Mouse (Mus musculus): Measurements from ENCODE around the gene Pdzk1. TPM values are rescaled to one million over a fixed set of nuclear protein-coding genes. Genes with fewer than 3 reads are reported as not detected.

Gene Pdzk1
- 49.3 and 91.8 TPM in 2 replicates for polyA plus RNA-seq (2012; rRNA removed)

GRCm38 (mm10) chr3:96828984-96829383 lies at the start of gene Pdzk1, which contains the start of gene Cd160:
Gene Pdzk1, plus strand, starts transcription at chr3:96829284.
Gene Cd160, minus strand, starts transcription at chr3:96829351.
- no peak for DNase-seq (ENCODE audit: low read depth)

- DNase-seq (ENCODE audit: low read depth), result no peak
These were observed 46.8 kb upstream of the Pdzk1 start for GRCm38 (mm10) chr3:96782236-96782635.

GRCm38 (mm10) chr3:96787784-96788183 lies 41.3 kb upstream of the Pdzk1 start:
- DNase-seq (ENCODE audit: low read depth), result no peak

- no peak for DNase-seq (ENCODE audit: low read depth)
These were observed 40.6 kb upstream of the Pdzk1 start for GRCm38 (mm10) chr3:96788506-96788905.

- DNase-seq (ENCODE audit: low read depth), result no peak
These were observed 28.8 kb upstream of the Pdzk1 start for GRCm38 (mm10) chr3:96800254-96800653.

GRCm38 (mm10) chr3:96802214-96802613 lies 26.9 kb upstream of the Pdzk1 start:
- DNase-seq (ENCODE audit: low read depth), result no peak

GRCm38 (mm10) chr3:96808136-96808535 lies 20.9 kb upstream of the Pdzk1 start:
- no peak for DNase-seq (ENCODE audit: low read depth)

GRCm38 (mm10) chr3:96808651-96809050 lies 20.4 kb upstream of the Pdzk1 start:
- no peak for DNase-seq (ENCODE audit: low read depth)

GRCm38 (mm10) chr3:96811232-96811631 lies 17.9 kb upstream of the Pdzk1 start:
- no peak for DNase-seq (ENCODE audit: low read depth)

GRCm38 (mm10) chr3:96812395-96813091 lies 16.5 kb upstream of the Pdzk1 start:
- peak; percentile 23 for DNase-seq (ENCODE audit: low read depth)

GRCm38 (mm10) chr3:96813106-96813505 lies 16.0 kb upstream of the Pdzk1 start:
- DNase-seq (ENCODE audit: low read depth), result no peak

- DNase-seq (ENCODE audit: low read depth), result no peak
These were observed 15.4 kb upstream of the Pdzk1 start for GRCm38 (mm10) chr3:96813591-96814244.

- DNase-seq (ENCODE audit: low read depth), result no peak
These were observed 14.7 kb upstream of the Pdzk1 start for GRCm38 (mm10) chr3:96814342-96814741.

GRCm38 (mm10) chr3:96820116-96820915 lies 8.8 kb upstream of the Pdzk1 start:
- DNase-seq (ENCODE audit: low read depth), result peak; percentile 33

- no peak for DNase-seq (ENCODE audit: low read depth)
These were observed 7.5 kb upstream of the Pdzk1 start for GRCm38 (mm10) chr3:96821581-96821980.

- no peak for DNase-seq (ENCODE audit: low read depth)
These were observed 5.4 kb upstream of the Pdzk1 start for GRCm38 (mm10) chr3:96823701-96824100.

- no peak for DNase-seq (ENCODE audit: low read depth)
These were observed 4.5 kb upstream of the Pdzk1 start for GRCm38 (mm10) chr3:96824614-96825013.

GRCm38 (mm10) chr3:96825261-96825660 lies 3.8 kb upstream of the Pdzk1 start:
- DNase-seq (ENCODE audit: low read depth), result no peak

GRCm38 (mm10) chr3:96828308-96828864 lies 698 bp upstream of the Pdzk1 start:
- no peak for DNase-seq (ENCODE audit: low read depth)

GRCm38 (mm10) chr3:96829856-96830255 lies 772 bp downstream of the Pdzk1 start:
- no peak for DNase-seq (ENCODE audit: low read depth)

GRCm38 (mm10) chr3:96832930-96833329 lies 3.8 kb downstream of the Pdzk1 start:
- no peak for DNase-seq (ENCODE audit: low read depth)
